Mouse (Mus musculus) heart, embryonic 12.5 days (tissue): ENCODE measurements around the gene Arfip2. TPM values are rescaled to one million over a fixed set of nuclear protein-coding genes. Genes with fewer than 3 reads are reported as not detected.

Experiments
- ATAC-seq: fragments of 200-750 bp; cut with Nextera tagmentation; 2 replicates; pipeline ENCODE4 v1.8.0; 2017; ENCODE audit warnings: moderate TSS enrichment, moderate library complexity; ENCODE audit not compliant: insufficient number of reproducible peaks, low FRiP score
- H3K27ac ChIP-seq: fragments of 300-500 bp; sonication (generic); 2 replicates; pipeline ENCODE4 v1.5.1; 2016; ENCODE audit warnings: mild to moderate bottlenecking, moderate library complexity; ENCODE audit not compliant: poor library complexity, severe bottlenecking
- H3K27me3 ChIP-seq: fragments of 300-500 bp; sonication (generic); replicated peaks from 2 replicates; pipeline ENCODE4 v1.6.1; 2016; ENCODE audit warnings: mild to moderate bottlenecking, moderate library complexity
- H3K36me3 ChIP-seq: fragments of 300-500 bp; sonication (generic); 2 replicates; pipeline ENCODE4 v1.6.1; 2016; ENCODE audit warnings: mild to moderate bottlenecking, moderate library complexity
- H3K4me1 ChIP-seq: fragments of 300-500 bp; sonication (generic); replicated peaks from 2 replicates; pipeline ENCODE4 v1.6.1; 2016; ENCODE audit warnings: mild to moderate bottlenecking
- H3K4me2 ChIP-seq: fragments of 300-500 bp; sonication (generic); 2 replicates; pipeline ENCODE4 v1.6.1; 2016; ENCODE audit warnings: mild to moderate bottlenecking, moderate library complexity
- H3K4me3 ChIP-seq: fragments of 300-500 bp; sonication (generic); 2 replicates; pipeline ENCODE4 v1.5.1; 2016; ENCODE audit warnings: mild to moderate bottlenecking
- H3K9ac ChIP-seq: fragments of 300-500 bp; sonication (generic); 2 replicates; pipeline ENCODE4 v1.6.1; 2016; ENCODE audit warnings: mild to moderate bottlenecking, moderate library complexity
- H3K9me3 ChIP-seq: fragments of 300-500 bp; sonication (generic); replicated peaks from 2 replicates; pipeline ENCODE4 v1.6.1; 2016; ENCODE audit warnings: mild to moderate bottlenecking, moderate library complexity
- WGBS: fragments of 180-500 bp; shearing (Covaris S2); methylation state at CpG from one replicate; pipeline ENCODE4 v1.1.7; 2016; 5-methylcytosine and 5-hydroxymethylcytosine counted together
- polyA plus RNA-seq: library from polyadenylated mRNA; unstranded; fragments of >200 nt; fragmentation: Nextera tagmentation; extraction: Ambion mirVana; gene quantifications from 2 replicates; pipeline ENCODE4 v1.2.1, GENCODE M21; 2016

The Arfip2 gene
- polyA plus RNA-seq, 1 experiment from 2014 or later = 45.5 TPM

DNA sequence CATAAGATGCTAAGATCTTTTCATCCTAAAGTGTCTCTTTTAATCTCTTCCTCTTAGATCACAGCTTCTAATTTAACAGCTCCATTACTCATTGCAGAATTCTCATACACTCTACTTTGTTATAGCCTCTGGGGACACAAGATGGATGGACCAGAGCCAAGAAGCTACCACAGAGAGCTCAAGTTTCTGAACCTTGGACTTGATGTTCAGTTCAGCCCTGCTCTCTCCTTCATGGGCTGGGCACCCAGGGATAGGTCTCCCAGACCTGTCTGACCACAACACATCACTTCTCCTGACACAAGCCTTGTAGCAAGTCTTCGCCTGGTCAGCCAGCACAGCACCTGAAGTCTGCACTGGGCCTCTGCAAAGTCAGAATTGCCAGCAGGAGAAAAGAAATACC lies 25.8 kb downstream of the Arfip2 start:
- Histone ChIP-seq H3K9me3 (no peaks in the 10 kb centered on the region), H3K9ac (no peak overlapping the region), H3K4me1 (peaks cover 21% of the 10 kb centered on the region), H3K4me3 (no peak overlapping the region), H3K27me3 (no peaks in the 10 kb centered on the region), H3K36me3 (peaks cover 98% of the 10 kb centered on the region), H3K4me2 (no peak overlapping the region), H3K27ac (no peak overlapping the region)
- 96% methylated on average over 1 of the region's 1 CpGs for WGBS
- no peak for ATAC-seq

DNA sequence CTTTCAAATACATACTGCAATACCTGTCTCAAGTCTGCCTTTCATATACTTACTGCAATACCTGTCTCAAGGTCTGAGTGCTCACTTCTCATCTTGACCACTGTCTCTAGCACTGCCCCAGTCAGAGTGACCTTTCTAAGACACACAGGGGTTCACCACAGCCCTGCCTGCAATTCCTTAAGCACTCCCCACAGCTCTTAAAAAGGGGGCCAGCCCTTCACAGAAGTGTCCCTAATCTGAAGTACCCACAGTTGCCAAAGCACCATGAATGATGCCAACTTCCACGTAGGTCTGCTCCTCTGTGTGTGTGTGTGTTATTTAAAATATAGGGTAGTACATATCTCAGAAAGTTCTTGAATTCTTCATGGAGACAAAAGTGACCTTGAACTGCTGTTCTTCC lies 28.4 kb downstream of the Arfip2 start:
- H3K9ac ChIP-seq = no peak overlapping the region
- no peak overlapping the region for H3K4me3 ChIP-seq
- WGBS = 81% methylated on average over 1 of the region's 1 CpGs
- no peaks in the 10 kb centered on the region for H3K27me3 ChIP-seq
- no peaks in the 10 kb centered on the region for H3K9me3 ChIP-seq
- no peak overlapping the region for H3K27ac ChIP-seq
- H3K4me1 ChIP-seq = peaks cover 11% of the 10 kb centered on the region
- ATAC-seq = no peak
- no peak overlapping the region for H3K4me2 ChIP-seq
- H3K36me3 ChIP-seq = peaks cover 72% of the 10 kb centered on the region

DNA sequence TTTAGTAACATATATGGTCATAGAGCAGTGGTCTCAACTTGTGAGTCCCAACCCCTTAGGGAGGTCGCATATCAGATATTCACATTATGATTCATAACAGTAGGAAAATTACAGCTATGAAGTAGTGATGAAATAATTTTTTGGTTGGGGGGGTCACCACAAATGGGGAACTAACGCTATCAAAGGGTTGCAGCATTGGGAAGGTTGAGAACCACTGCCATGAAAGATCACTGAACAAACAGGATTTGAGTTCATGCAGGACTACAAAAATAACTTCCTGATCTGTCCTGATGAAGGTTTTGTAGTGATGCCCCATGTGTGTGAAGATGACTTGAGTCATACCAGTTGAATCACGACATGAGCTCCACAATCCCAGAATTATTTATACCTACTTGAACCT lies 31.7 kb downstream of the Arfip2 start:
- H3K27me3 ChIP-seq = no peaks in the 10 kb centered on the region

DNA sequence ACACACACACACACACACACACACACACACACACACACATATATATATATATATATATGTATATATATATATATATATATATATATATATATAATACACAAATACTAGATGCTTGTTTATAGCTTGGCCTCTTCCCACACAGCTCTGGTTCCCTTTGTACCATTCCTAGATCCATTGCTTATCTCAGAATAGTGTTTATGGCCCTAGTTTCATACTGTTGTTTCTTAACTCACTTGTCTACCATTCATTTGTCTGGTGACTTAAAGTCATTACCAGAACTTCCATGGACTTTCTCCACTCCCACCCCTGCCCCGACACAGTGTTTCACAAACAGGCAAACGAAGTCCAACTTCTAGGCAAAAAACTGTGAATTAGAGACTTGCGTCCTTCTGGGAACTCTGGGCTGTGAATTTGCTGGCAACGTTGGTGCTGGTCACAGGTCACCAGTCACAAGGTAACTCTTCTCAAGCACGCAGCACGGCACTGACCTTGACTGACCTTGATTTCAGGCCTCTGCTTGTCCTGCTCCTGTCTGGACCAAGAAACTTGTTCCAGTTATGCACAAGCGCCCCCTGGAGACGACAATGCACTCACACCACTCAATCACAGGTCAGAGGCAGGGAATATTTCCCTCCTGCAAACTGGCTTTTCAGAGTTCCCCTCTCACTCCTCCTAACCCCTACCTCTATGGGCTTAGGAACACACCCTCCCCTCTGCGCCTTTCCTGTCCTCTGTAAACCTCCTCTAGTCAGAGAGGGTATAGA lies 37.2 kb downstream of the Arfip2 start:
- no peak overlapping the region for H3K4me2 ChIP-seq
- no peak overlapping the region for H3K4me3 ChIP-seq
- H3K27me3 ChIP-seq = no peaks in the 10 kb centered on the region
- peak; percentile 63; the same call in 1 of the 2 replicates for ATAC-seq
- H3K9ac ChIP-seq = no peak overlapping the region
- H3K27ac ChIP-seq = no peak overlapping the region
- peaks cover 7% of the 10 kb centered on the region; the same call in 1 of the 2 replicates for H3K9me3 ChIP-seq
- 42% methylated on average over 9 of the region's 9 CpGs for WGBS
- H3K36me3 ChIP-seq = no peaks in the 10 kb centered on the region
- no peaks in the 10 kb centered on the region for H3K4me1 ChIP-seq

More for the DNA sequence above, 31.7 kb downstream of the Arfip2 start:
- no peak overlapping the region for H3K9ac ChIP-seq
- WGBS = 82% methylated on average over 3 of the region's 3 CpGs
- no peaks in the 10 kb centered on the region for H3K4me1 ChIP-seq
- H3K36me3 ChIP-seq = peaks cover 40% of the 10 kb centered on the region
- no peak overlapping the region for H3K4me2 ChIP-seq
- no peak overlapping the region for H3K27ac ChIP-seq
- peaks cover 7% of the 10 kb centered on the region; the same call in 1 of the 2 replicates for H3K9me3 ChIP-seq
- no peak for ATAC-seq
- H3K4me3 ChIP-seq = no peak overlapping the region

DNA sequence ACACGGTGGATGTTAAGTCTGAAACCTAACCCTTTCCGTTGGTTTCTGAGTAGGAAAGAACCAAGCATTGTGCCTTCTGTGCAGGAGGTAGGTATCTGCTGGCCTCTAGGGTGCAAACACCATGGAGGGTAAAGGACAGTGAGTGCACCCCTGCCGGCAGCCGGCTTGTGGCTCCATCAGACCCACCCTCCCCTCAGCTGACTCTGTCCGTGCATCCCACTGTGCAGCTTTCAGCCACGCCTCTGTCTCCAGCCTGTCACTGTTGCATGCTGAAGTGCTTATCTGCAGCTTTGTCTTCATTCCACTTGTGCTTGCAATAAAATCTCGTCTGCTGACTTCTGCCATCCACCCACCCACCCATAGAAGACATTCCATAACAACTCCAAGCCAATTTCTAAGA lies 50.1 kb downstream of the Arfip2 start:
- no peaks in the 10 kb centered on the region for H3K36me3 ChIP-seq
- no peak overlapping the region for H3K4me3 ChIP-seq
- H3K9me3 ChIP-seq = no peaks in the 10 kb centered on the region
- ATAC-seq = no peak
- H3K27ac ChIP-seq = no peak overlapping the region
- H3K4me1 ChIP-seq = peaks cover 9% of the 10 kb centered on the region; the same call in 1 of the 2 replicates
- whole genome bisulfite sequencing = 23% methylated on average over 7 of the region's 7 CpGs
- H3K9ac ChIP-seq = no peak overlapping the region
- H3K27me3 ChIP-seq = no peaks in the 10 kb centered on the region
- no peak overlapping the region for H3K4me2 ChIP-seq

DNA sequence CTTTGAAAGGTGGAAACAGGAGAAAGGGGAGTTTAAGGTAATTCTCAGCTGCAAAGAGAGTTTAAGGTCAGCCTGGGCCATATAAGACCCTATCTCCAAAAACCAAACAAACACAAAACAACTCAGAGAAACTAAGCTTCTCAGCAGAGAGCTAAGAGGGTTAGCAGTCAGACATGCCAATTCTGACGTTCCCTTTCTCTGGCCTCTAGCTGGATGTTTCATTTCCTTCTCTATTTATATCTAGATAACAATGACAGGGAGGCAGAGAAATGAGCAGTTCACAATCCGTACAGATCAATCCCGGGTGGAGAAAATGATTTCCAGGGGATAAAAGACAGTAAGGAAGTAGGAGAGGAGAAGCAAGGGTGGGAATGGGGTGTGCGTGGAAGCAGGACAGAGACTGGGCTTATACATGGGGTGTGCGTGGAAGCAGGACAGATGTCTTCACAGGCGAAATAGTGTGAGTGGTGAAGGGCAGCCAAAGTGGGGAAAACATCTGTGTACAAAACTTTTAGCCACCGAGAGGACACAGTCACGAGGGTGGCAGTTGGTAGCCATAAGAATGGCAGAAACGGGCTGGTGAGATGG lies 51.8 kb downstream of the Arfip2 start:
- Histone ChIP-seq H3K9ac (no peak overlapping the region), H3K27me3 (no peaks in the 10 kb centered on the region), H3K36me3 (no peaks in the 10 kb centered on the region), H3K27ac (no peak overlapping the region), H3K9me3 (no peaks in the 10 kb centered on the region), H3K4me1 (peaks cover 9% of the 10 kb centered on the region; the same call in 1 of the 2 replicates), H3K4me2 (no peak overlapping the region), H3K4me3 (no peak overlapping the region)
- ATAC-seq = no peak
- WGBS = 57% methylated on average over 9 of the region's 9 CpGs

Other genes starting within 250 kb of the Arfip2 start
- gene Fam160a2, start 240.4 kb downstream of the Arfip2 start, polyA plus RNA-seq = 34.0 and 36.2 TPM in 2 replicates
- not detected in 2 replicates for gene Cnga4, start 235.8 kb downstream of the Arfip2 start, polyA plus RNA-seq
- gene Cckbr, start 214.7 kb downstream of the Arfip2 start, polyA plus RNA-seq = not detected in 2 replicates
- 68.1 and 72.6 TPM in 2 replicates for gene Cavin3, start 158.1 kb downstream of the Arfip2 start, polyA plus RNA-seq
- gene Smpd1, start 86.1 kb downstream of the Arfip2 start, polyA plus RNA-seq = 52.4 and 54.6 TPM in 2 replicates
- 48.8 and 52.9 TPM in 2 replicates for gene Apbb1, start 58.8 kb downstream of the Arfip2 start, polyA plus RNA-seq
- 0.33 and 1.9 TPM in 2 replicates for gene Hpx, start 40.3 kb downstream of the Arfip2 start, polyA plus RNA-seq
- gene Trim3, start 6.8 kb downstream of the Arfip2 start, polyA plus RNA-seq = 27.9 and 30.7 TPM in 2 replicates
- gene Timm10b, start 360 bp downstream of the Arfip2 start, polyA plus RNA-seq = 142 and 155 TPM in 2 replicates
- gene Gm45799, start 136 bp upstream of the Arfip2 start, polyA plus RNA-seq = 14.1 and 14.8 TPM in 2 replicates
- 0.41 and 0.52 TPM in 2 replicates for gene Dnhd1, start 10.4 kb upstream of the Arfip2 start, polyA plus RNA-seq
- gene Ilk, start 96.2 kb upstream of the Arfip2 start, polyA plus RNA-seq = 384 and 391 TPM in 2 replicates
- gene Rrp8, start 97.0 kb upstream of the Arfip2 start, polyA plus RNA-seq = 29.1 and 30.9 TPM in 2 replicates
- gene Taf10, start 103.9 kb upstream of the Arfip2 start, polyA plus RNA-seq = 142 and 160 TPM in 2 replicates
- gene Tpp1, start 111.8 kb upstream of the Arfip2 start, polyA plus RNA-seq = 87.7 and 97.8 TPM in 2 replicates
- 8.7 and 9.4 TPM in 2 replicates for gene Dchs1, start 147.2 kb upstream of the Arfip2 start, polyA plus RNA-seq
- gene Mrpl17, start 170.7 kb upstream of the Arfip2 start, polyA plus RNA-seq = 232 TPM in 2 replicates